Mouse (Mus musculus): ENCODE data around the gene Ptger1.

DNA sequence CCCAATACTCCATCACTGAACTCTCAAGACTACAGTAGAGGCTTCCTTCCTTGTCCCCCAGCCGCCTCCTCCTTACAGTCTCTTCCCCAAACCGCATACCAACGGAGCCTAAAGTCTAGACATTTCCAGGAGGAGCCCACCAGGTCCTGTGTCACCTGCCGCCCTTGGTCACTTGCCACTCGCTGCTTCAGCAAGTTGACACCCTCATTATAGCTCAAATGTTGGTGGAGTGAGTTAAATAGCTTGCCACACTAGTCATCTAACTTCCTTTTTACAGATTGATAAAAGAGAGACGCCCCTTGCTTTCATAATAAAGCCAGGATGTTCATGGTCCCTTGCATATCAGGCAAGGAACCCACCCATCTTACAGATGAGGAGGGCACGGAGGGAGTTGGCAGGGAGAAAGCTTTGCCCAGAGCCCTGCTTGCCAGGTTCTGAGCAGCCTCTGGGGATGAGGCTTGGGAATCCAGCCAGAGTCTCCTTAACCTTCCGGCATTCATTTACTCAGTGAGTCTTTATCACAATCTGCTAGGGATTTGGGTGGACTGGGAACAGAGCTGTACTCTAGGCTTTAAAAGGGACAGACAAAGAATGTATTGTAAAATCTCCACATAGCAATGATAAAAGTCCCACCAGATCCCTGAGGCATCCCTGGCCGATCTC, 34.1 kb downstream of the Ptger1 start:
- TF ChIP-seq CTCF (IDR thresholded peaks at IDR 0.05; ENCODE audit: low read depth, low read length) (no peak), POLR2AphosphoS5 (IDR thresholded peaks at IDR 0.05; ENCODE audit: insufficient replicate concordance, low read depth, low read length) (no peak), GATA1 (IDR thresholded peaks at IDR 0.05; ENCODE audit: borderline replicate concordance, low read length) (no peak), TAL1 (conservative IDR thresholded peaks at IDR 0.05; ENCODE audit: low read depth, low read length) (no peak)
